Mouse (Mus musculus) neutrophil, adult 5-6 weeks (primary cell): Measurements from ENCODE around the gene Cnot1. TPM values are rescaled to one million over a fixed set of nuclear protein-coding genes. Genes with fewer than 3 reads are reported as not detected.

ENCODE experiments used
- ATAC-seq: fragments of 151-379, 151-347 bp; 2 replicates; pipeline ENCODE4 v1.8.0; 2017; ENCODE audit warnings: mild to moderate bottlenecking, moderate TSS enrichment; ENCODE audit not compliant: insufficient number of reproducible peaks, poor library complexity, low FRiP score, severe bottlenecking; ENCODE audit errors: extremely low read depth
- total RNA-seq: library from RNA; stranded (forward); fragments of 200-1000 nt; gene quantifications from 2 replicates; pipeline ENCODE4 v1.2.3, GENCODE M21; 2017

Cnot1 gene
- total RNA-seq, 1 experiment from 2014 or later, result 182 TPM

DNA sequence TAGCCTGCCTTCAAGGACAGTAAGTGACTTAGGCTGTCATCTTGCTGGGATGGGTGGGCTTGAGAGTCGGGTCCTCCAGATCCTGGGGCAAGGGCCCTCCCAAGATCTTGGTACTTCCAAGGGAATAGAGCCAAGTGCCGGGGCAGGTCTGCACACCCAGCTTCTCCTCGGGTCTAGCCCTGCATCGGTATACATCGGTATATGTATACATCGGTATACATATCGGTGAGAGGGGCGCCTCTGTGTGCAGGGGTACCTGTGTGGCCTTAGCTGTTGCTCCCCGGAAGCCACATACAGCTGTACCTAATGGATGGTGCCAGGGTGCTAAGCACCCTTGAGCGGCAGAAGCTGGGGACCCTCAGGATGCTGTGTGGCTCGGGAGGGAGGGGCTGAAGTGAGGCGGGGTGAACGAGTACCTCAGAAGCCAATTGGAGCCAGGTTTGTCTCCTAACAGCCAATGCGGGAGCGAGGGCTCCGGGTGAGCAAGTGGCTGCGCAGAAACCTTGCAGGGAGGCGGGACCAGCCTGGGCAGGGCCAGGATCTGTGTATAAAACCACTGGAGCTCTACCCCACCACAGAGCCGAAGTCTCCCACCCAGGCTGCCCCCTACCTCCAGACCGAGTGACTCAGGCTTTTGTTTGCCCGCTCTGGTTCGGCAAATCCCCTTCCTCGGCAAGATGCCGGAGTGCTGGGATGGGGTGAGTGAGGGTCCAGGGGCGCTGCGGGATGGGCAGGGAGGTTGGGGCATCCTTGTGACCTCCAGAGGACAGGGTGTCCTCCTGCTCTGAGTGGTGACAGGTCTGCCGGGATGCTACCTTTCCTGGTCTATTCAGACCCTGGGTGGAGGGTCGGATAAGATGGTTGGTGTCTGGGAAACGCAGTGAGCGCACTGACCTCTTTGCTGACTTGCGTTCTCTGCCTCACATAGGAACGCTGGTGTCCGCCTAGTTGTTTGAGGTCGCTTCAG is 104.5 kb downstream of the Cnot1 start:
- 0 out of 2 replicates have a peak, but pooled peaks have one; percentile 20 for ATAC-seq

DNA sequence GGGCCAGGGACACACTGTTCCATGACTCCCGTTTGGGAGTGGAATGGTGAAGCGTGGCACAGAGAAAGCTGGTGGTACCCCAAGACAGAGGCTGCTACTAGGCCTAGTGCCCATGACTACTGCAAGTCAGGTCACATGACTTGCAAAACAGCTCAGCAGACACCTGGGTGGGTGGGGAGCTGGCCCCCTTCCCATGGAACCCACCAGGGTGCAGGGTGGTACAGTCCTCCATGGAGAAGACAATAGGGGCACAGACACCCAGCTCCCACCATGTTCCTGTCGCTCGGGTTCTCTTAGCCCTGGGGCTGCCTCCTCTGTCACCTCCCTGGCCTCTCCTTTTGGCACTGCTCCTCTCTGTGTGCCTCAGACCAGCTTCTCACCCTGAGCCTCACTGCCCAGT is 105.5 kb downstream of the Cnot1 start:
- no peak for ATAC-seq

- no peak for ATAC-seq
Measured at GRCm38 (mm10) chr8:95700282-95700681, 107.0 kb downstream of the Cnot1 start.

DNA sequence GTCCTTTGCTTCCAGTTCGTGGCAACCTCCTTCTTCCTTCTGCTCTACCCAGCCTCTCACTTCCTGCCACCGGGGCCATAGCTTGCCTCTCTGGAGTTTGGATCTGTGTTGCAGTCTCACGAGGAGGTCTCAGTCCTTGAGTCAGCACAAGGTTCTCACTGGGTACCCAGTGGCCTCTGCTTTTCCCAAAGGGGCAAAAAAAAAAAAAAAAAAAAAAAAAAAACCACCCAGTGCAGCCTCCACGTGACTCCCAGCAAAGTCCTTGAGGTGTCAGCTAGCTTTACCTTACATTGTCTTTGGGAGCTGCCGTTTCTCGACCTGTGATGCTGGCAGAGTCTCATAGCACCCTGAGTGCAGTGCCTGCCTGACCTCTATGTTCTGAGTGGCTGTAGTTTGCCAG is 109.1 kb downstream of the Cnot1 start:
- no peak for ATAC-seq

DNA sequence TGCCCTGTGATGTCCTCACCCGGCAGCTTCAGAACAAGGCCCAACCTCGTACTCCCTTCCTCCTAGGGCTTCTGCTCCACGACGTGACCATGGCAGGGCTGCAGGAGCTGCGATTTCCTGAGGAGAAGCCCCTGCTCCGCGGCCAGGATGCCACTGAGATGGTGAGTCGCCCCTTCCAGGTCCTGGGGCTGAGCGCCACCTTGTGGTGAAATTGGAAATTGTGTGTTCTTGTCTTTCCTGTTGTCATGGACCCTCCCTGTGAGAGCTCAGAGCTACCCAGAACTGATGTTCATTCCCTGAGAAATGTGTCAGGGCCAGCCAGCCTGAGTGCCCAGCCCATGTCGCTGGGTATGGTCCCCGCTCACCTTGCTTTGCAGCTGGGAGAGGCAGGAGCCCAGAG is 110.1 kb downstream of the Cnot1 start:
- ATAC-seq, result 0 out of 2 replicates have a peak, but pooled peaks have one; percentile 30

DNA sequence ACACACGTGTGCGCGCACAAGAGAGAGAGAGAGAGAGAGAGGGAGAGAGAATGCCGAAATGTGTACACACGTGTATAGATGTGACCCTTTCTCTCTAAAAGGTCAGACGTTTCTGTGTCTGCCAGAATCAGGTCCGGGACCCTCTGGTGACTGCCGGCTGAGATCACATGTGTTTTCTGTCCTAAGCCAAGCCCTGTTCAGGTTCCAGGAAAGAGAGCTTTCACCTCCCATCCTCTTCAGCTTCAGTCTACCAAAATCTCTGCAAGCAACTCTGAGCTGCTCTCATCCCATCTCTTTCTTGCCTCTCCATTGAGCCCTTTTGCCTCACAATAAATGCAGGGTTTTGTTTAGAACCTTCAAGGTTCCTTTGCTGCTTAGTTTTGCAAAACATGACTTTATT is 110.6 kb downstream of the Cnot1 start:
- no peak for ATAC-seq

DNA sequence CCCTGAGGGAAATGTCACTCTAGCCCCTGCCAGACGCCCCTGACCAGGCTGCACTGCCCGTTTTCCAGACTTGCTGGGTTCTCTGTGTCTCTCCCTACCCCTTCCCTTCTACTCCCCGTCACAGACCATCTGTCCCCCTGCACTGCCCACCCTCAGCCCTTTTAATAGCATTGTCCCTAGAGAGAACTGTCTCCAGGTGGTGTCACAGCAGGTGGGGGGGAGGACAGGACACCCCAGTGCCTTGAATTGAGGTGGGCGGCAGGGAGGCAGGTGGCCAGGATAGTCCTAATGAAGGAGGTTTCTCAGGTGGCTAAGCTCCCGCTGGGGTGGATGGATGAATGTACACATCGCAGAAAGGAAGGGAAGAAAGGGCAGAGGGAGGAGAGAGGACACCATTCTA is 112.6 kb downstream of the Cnot1 start:
- ATAC-seq, result no peak

GRCm38 (mm10) chr8:95690929-95691541 is 116.2 kb downstream of the Cnot1 start:
- no peak for ATAC-seq

- ATAC-seq, result no peak
Measured at GRCm38 (mm10) chr8:95688073-95688672, 119.1 kb downstream of the Cnot1 start.

DNA sequence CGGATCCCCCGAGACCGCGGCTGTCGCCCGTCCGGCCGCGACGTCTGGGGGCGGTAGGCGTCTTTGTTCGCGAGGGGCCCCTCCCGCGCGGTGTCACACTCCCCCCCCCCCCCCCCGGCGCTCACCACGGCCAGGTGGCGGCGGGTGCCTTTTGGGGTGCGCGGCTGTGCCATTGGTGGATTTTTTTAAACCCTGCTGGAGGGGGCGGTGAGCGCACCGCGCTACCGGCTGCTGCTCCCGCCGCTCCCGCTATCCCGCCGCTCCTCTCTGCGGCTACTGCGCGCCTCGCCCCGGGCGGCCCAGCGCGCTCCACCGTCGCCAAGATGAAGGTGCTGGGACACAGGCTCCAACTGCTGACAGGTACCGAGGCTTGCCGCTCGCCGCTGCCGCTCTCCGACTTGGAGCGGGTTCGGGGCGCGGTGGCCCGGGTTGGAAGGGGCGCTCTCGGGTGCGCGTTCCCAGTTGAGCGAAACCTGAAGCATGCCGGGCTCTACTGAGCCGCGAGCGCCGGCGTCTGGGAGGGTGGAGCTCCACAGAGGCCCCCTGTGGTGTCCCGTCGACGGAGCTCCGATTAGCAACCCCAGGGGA is 129.1 kb downstream of the Cnot1 start:
- no peak for ATAC-seq

GRCm38 (mm10) chr8:95677591-95678023 is 129.7 kb downstream of the Cnot1 start:
- ATAC-seq, result no peak

DNA sequence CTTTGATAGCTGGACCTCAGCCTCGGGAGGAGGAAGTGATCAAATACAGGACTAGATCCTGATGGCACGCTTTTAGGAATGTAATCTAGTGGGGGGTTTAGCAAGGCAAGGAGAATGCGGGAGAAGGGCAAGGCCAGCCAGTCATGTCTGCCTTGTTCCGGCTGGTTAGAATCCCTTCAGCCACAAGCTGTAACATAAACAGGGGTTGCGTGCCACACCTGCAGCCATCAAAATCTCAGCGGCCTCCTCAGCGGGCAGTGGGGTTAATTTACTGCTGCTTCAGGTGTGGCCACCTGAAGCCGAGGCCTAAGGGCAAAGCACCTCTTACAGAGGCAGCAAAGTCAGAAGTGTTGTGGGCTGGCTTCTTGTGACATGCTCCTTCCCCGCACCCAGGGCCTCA is 130.6 kb downstream of the Cnot1 start, which contains the start of gene Ndrg4:
Ndrg4 (plus strand) TSS at position 350 of the 400 bp plus-strand sequence.
- no peak for ATAC-seq

DNA sequence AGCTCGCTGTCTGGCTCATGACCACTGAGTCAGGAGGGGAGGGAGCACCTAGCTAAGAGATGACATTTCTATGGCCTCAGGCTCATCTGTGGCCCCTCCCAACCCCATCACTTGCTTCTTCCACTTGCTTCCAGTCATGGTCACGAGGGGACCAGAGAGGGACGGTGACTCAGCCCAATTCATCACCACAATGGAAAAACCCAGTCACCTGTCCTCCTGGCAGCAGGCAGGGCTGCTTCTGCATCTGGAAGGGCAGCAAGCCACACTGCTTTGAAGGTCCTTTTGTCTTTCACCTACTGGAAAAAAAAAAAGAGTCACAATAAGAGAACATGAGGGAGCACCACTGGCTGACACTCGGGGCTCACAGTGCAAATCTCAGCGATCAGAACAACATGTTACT is 134.5 kb downstream of the Cnot1 start:
- no peak for ATAC-seq

- no peak for ATAC-seq
Measured at GRCm38 (mm10) chr8:95671861-95672260, 135.4 kb downstream of the Cnot1 start.

- ATAC-seq, result no peak
Measured at GRCm38 (mm10) chr8:95669967-95670366, 137.3 kb downstream of the Cnot1 start.

Other genes with a start within 250 kb of the Cnot1 start
- gene Prss54, start 231.1 kb downstream of the Cnot1 start, total RNA-seq, result not detected in 2 replicates
- 5.4 and 9.7 TPM in 2 replicates for gene Gins3, start 174.0 kb downstream of the Cnot1 start, total RNA-seq
- gene Ndrg4, start 130.5 kb downstream of the Cnot1 start, total RNA-seq, result not detected in 2 replicates
- 30.5 and 40.3 TPM in 2 replicates for gene Setd6, start 91.6 kb downstream of the Cnot1 start, total RNA-seq
- 70.4 and 98.1 TPM in 2 replicates for gene Sap18b, start 17.9 kb upstream of the Cnot1 start, total RNA-seq
- gene Slc38a7, start 46.1 kb upstream of the Cnot1 start, total RNA-seq, result 13.0 and 14.6 TPM in 2 replicates
- gene Got2, start 81.1 kb upstream of the Cnot1 start, total RNA-seq, result 55.4 and 55.7 TPM in 2 replicates